Mouse (Mus musculus) MEL (cell line): ENCODE results near the gene Fam173a.

ENCODE experiments used
- CHD2 ChIP-seq: IDR thresholded peaks from 2 replicates; pipeline ENCODE4 v1.6.1; 2011; ENCODE audit warnings: low read length, improper control_type of control experiment
- CTCF ChIP-seq, 3 experiments: IDR thresholded peaks in 2 of 3; conservative IDR thresholded peaks in 1 of 3; 2 replicates each; pipeline ENCODE4 v1.5.1; 2011 to 2012; ENCODE audit warnings: low read length in 3 of 3, low read depth in 2 of 3, mild to moderate bottlenecking in 2 of 3, improper control_type of control experiment in 1 of 3, inconsistent platforms in 1 of 3, mixed read lengths in 1 of 3, moderate library complexity in 1 of 3; ENCODE audit not compliant: control insufficient read depth in 1 of 3, insufficient read depth in 1 of 3, poor library complexity in 1 of 3, severe bottlenecking in 1 of 3
- EP300 ChIP-seq, 2 experiments: IDR thresholded peaks; 2 replicates each; pipeline ENCODE4 v1.6.1; 2011; ENCODE audit warnings: improper control_type of control experiment in 2 of 2, low read length in 2 of 2, low read depth in 1 of 2, mild to moderate bottlenecking in 1 of 2
- GATA1 ChIP-seq: IDR thresholded peaks from 2 replicates; pipeline ENCODE4 v1.6.1; 2011; ENCODE audit warnings: low read depth, low read length, improper control_type of control experiment
- HCFC1 ChIP-seq: IDR thresholded peaks from 2 replicates; pipeline ENCODE4 v1.6.1; 2012; ENCODE audit warnings: low read depth, mild to moderate bottlenecking, inconsistent platforms, low read length, improper control_type of control experiment, moderate library complexity
- MAX ChIP-seq: IDR thresholded peaks from 2 replicates; pipeline ENCODE4 v1.6.1; 2011; ENCODE audit warnings: low read length, improper control_type of control experiment
- MAZ ChIP-seq: IDR thresholded peaks from 2 replicates; pipeline ENCODE4 v1.6.1; 2012; ENCODE audit warnings: low read depth, mild to moderate bottlenecking, inconsistent platforms, low read length, improper control_type of control experiment
- NELFE ChIP-seq: IDR thresholded peaks from 2 replicates; pipeline ENCODE4 v1.6.1; 2011; ENCODE audit warnings: low read depth, low read length, improper control_type of control experiment
- POLR2A ChIP-seq, 2 experiments: IDR thresholded peaks; 2 replicates each; pipeline ENCODE4 v1.6.1; 2011 to 2012; ENCODE audit warnings: low read length in 2 of 2, mild to moderate bottlenecking in 2 of 2, control low read depth in 1 of 2, improper control_type of control experiment in 1 of 2, low read depth in 1 of 2, moderate library complexity in 1 of 2; ENCODE audit not compliant: control insufficient read depth in 1 of 2, insufficient read depth in 1 of 2, poor library complexity in 1 of 2
- SIN3A ChIP-seq: IDR thresholded peaks from 2 replicates; pipeline ENCODE4 v1.6.1; 2012; ENCODE audit warnings: low read length, improper control_type of control experiment, inconsistent platforms
- USF1 ChIP-seq: IDR thresholded peaks from 2 replicates; pipeline ENCODE4 v1.6.1; 2014; ENCODE audit warnings: low read depth, mild to moderate bottlenecking, inconsistent platforms, low read length, improper control_type of control experiment, moderate library complexity
- USF2 ChIP-seq, 2 experiments: IDR thresholded peaks; 2 replicates each; pipeline ENCODE4 v1.6.1; 2011 to 2012; ENCODE audit warnings: improper control_type of control experiment in 2 of 2, low read length in 2 of 2, borderline replicate concordance in 1 of 2, inconsistent platforms in 1 of 2, low read depth in 1 of 2, mild to moderate bottlenecking in 1 of 2; ENCODE audit not compliant: insufficient read depth in 1 of 2
- ZC3H11A ChIP-seq: IDR thresholded peaks from 2 replicates; pipeline ENCODE4 v1.6.1; 2012; ENCODE audit warnings: low read depth, mild to moderate bottlenecking, inconsistent platforms, low read length, improper control_type of control experiment
- ZKSCAN1 ChIP-seq: IDR thresholded peaks from 2 replicates; pipeline ENCODE4 v1.6.1; 2012; ENCODE audit warnings: low read depth, mild to moderate bottlenecking, inconsistent platforms, low read length, improper control_type of control experiment, moderate library complexity

DNA sequence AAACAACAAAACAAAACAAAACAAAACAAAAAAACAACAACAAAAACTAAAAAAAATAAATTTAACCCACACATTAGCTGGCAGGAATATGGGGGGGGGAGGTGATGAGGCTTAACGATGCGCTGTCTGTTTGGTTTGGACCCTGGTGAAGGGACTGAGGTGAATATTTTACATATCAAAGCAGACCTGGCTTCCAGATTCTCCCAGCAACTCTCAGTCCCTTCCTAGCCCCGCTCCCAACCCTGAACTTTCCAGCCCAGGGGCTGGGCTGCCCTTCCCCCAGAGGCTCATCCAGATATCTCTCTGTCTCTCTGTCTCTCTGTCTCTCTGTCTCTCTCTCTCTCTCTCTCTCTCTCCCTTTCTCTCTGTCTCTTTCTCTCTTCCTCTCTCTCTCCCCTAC is 30.1 kb downstream of the Fam173a start:
- TF ChIP-seq USF2 (IDR thresholded peaks at IDR 0.05; ENCODE audit: borderline replicate concordance in 1 of 2, insufficient read depth in 1 of 2, low read depth in 1 of 2, low read length in 2 of 2): no peak
- no peak for TF ChIP-seq CTCF (IDR thresholded peaks at IDR 0.05 in 2 of 3, conservative IDR thresholded peaks at IDR 0.05 in 1 of 3; ENCODE audit: control insufficient read depth in 1 of 3, insufficient read depth in 1 of 3, low read depth in 2 of 3, low read length in 3 of 3, poor library complexity in 1 of 3, severe bottlenecking in 1 of 3)
- no peak for TF ChIP-seq NELFE
- no peak for TF ChIP-seq EP300 (IDR thresholded peaks at IDR 0.05; ENCODE audit: low read depth in 1 of 2, low read length in 2 of 2)
- TF ChIP-seq HCFC1: no peak
- no peak for TF ChIP-seq POLR2A (IDR thresholded peaks at IDR 0.05; ENCODE audit: control insufficient read depth in 1 of 2, insufficient read depth in 1 of 2, low read depth in 1 of 2, low read length in 2 of 2, poor library complexity in 1 of 2)
- TF ChIP-seq SIN3A: no peak
- no peak for TF ChIP-seq ZC3H11A
- TF ChIP-seq MAZ: no peak
- no peak for TF ChIP-seq USF1
- TF ChIP-seq MAX: no peak
- TF ChIP-seq ZKSCAN1: no peak
- TF ChIP-seq GATA1: no peak
- TF ChIP-seq CHD2: no peak
